Mouse (Mus musculus) embryonic facial prominence, embryonic 15.5 days (tissue): ENCODE measurements around the gene Slc4a8. TPM values are rescaled to one million over a fixed set of nuclear protein-coding genes. Genes with fewer than 3 reads are reported as not detected.

ENCODE experiments used
- ATAC-seq: fragments of 200-750 bp; cut with Nextera tagmentation; 2 replicates; pipeline ENCODE4 v1.8.0; 2017; ENCODE audit warnings: low read depth, moderate TSS enrichment; ENCODE audit not compliant: insufficient number of reproducible peaks, low FRiP score, low TSS enrichment
- H3K27ac ChIP-seq: fragments of 300-500 bp; sonication (generic); replicated peaks from 2 replicates; pipeline ENCODE4 v1.5.1; 2015; ENCODE audit warnings: mild to moderate bottlenecking, inconsistent platforms
- H3K27me3 ChIP-seq: fragments of 300-500 bp; sonication (generic); 2 replicates; pipeline ENCODE4 v1.6.1; 2015; ENCODE audit warnings: inconsistent platforms
- H3K36me3 ChIP-seq: fragments of 300-500 bp; sonication (generic); 2 replicates; pipeline ENCODE4 v1.6.1; 2015; ENCODE audit warnings: mild to moderate bottlenecking, inconsistent platforms
- H3K4me1 ChIP-seq: fragments of 300-500 bp; sonication (generic); 2 replicates; pipeline ENCODE4 v1.6.1; 2015; ENCODE audit warnings: inconsistent platforms
- H3K4me2 ChIP-seq: fragments of 300-500 bp; sonication (generic); replicated peaks from 2 replicates; pipeline ENCODE4 v1.6.1; 2015; ENCODE audit warnings: mild to moderate bottlenecking, inconsistent platforms
- H3K4me3 ChIP-seq: fragments of 300-500 bp; sonication (generic); replicated peaks from 2 replicates; pipeline ENCODE4 v1.5.1; 2015; ENCODE audit warnings: mild to moderate bottlenecking, inconsistent platforms
- H3K9ac ChIP-seq: fragments of 300-500 bp; sonication (generic); 2 replicates; pipeline ENCODE4 v1.6.1; 2015; ENCODE audit warnings: inconsistent platforms
- H3K9me3 ChIP-seq: fragments of 300-500 bp; sonication (generic); replicated peaks from 2 replicates; pipeline ENCODE4 v1.6.1; 2016; ENCODE audit warnings: inconsistent platforms
- WGBS: fragments of 180-500 bp; shearing (Covaris S2); methylation state at CpG from one replicate; pipeline ENCODE4 v1.1.7; 2015; 5-methylcytosine and 5-hydroxymethylcytosine counted together
- polyA plus RNA-seq: library from polyadenylated mRNA; unstranded; fragments of >200 nt; fragmentation: Nextera tagmentation; extraction: Ambion mirVana; gene quantifications from 2 replicates; pipeline ENCODE4 v1.2.1, GENCODE M21; 2015

Gene Slc4a8
- polyA plus RNA-seq, 1 experiment from 2014 or later = 4.8 TPM

GRCm38 (mm10) chr15:100775189-100776166 is 13.9 kb downstream of the Slc4a8 start:
- Histone ChIP-seq H3K36me3 (no peaks in the 10 kb centered on the region), H3K4me2 (no peak overlapping the region), H3K9me3 (no peaks in the 10 kb centered on the region), H3K4me1 (peaks cover 8% of the 10 kb centered on the region; the same call in 1 of the 2 replicates), H3K27ac (no peak overlapping the region), H3K27me3 (no peaks in the 10 kb centered on the region), H3K9ac (no peak overlapping the region), H3K4me3 (no peak overlapping the region)
- ATAC-seq = no peak
- WGBS = 36% methylated on average over 19 of the region's 19 CpGs

- Histone ChIP-seq H3K27me3 (no peaks in the 10 kb centered on the region), H3K4me1 (peaks cover 8% of the 10 kb centered on the region; the same call in 1 of the 2 replicates), H3K36me3 (no peaks in the 10 kb centered on the region), H3K9ac (no peak overlapping the region), H3K9me3 (no peaks in the 10 kb centered on the region), H3K4me2 (no peak overlapping the region), H3K27ac (no peak overlapping the region), H3K4me3 (no peak overlapping the region)
- no peak for ATAC-seq
- WGBS = 83% methylated on average over 3 of the region's 3 CpGs
These were observed 14.9 kb downstream of the Slc4a8 start for GRCm38 (mm10) chr15:100776424-100776823.

- H3K4me3 ChIP-seq = no peak overlapping the region
- H3K9ac ChIP-seq = no peak overlapping the region
- H3K27me3 ChIP-seq = no peaks in the 10 kb centered on the region
- H3K36me3 ChIP-seq = no peaks in the 10 kb centered on the region
- peak; percentile 48; the same call in 1 of the 2 replicates for ATAC-seq
- H3K27ac ChIP-seq = no peak overlapping the region
- no peak overlapping the region for H3K4me2 ChIP-seq
- WGBS = 65% methylated on average over 32 of the region's 32 CpGs
- H3K9me3 ChIP-seq = no peaks in the 10 kb centered on the region
- H3K4me1 ChIP-seq = peaks cover 8% of the 10 kb centered on the region; the same call in 1 of the 2 replicates
These were observed 15.8 kb downstream of the Slc4a8 start for GRCm38 (mm10) chr15:100777020-100778016.

- ATAC-seq = no peak
- no peak overlapping the region for H3K9ac ChIP-seq
These were observed 18.3 kb downstream of the Slc4a8 start for GRCm38 (mm10) chr15:100779896-100780295.

GRCm38 (mm10) chr15:100783244-100783987 is 21.9 kb downstream of the Slc4a8 start:
- no peak overlapping the region for H3K4me3 ChIP-seq
- WGBS = 86% methylated on average over 13 of the region's 13 CpGs
- no peak for ATAC-seq
- H3K9ac ChIP-seq = no peak overlapping the region
- H3K36me3 ChIP-seq = no peaks in the 10 kb centered on the region
- H3K9me3 ChIP-seq = no peaks in the 10 kb centered on the region
- H3K27me3 ChIP-seq = no peaks in the 10 kb centered on the region
- H3K4me2 ChIP-seq = no peak overlapping the region
- H3K27ac ChIP-seq = no peak overlapping the region
- H3K4me1 ChIP-seq = 0 out of 2 replicates have a peak, but pooled peaks cover 3% of the 10 kb centered on the region

More at GRCm38 (mm10) chr15:100779896-100780295, 18.3 kb downstream of the Slc4a8 start:
- Histone ChIP-seq H3K27me3 (no peaks in the 10 kb centered on the region), H3K4me2 (no peak overlapping the region), H3K4me1 (peaks cover 8% of the 10 kb centered on the region; the same call in 1 of the 2 replicates), H3K9me3 (no peaks in the 10 kb centered on the region), H3K4me3 (no peak overlapping the region), H3K27ac (no peak overlapping the region), H3K36me3 (no peaks in the 10 kb centered on the region)
- 57% methylated on average over 10 of the region's 10 CpGs for WGBS

GRCm38 (mm10) chr15:100790219-100790618 is 28.7 kb downstream of the Slc4a8 start:
- WGBS = 65% methylated on average over 6 of the region's 6 CpGs
- no peaks in the 10 kb centered on the region for H3K36me3 ChIP-seq
- no peak for ATAC-seq
- no peaks in the 10 kb centered on the region for H3K27me3 ChIP-seq
- no peak overlapping the region for H3K4me3 ChIP-seq
- H3K9me3 ChIP-seq = no peaks in the 10 kb centered on the region
- no peak overlapping the region for H3K27ac ChIP-seq
- no peak overlapping the region for H3K9ac ChIP-seq
- no peak overlapping the region for H3K4me2 ChIP-seq
- no peaks in the 10 kb centered on the region for H3K4me1 ChIP-seq

- ATAC-seq = no peak
- 65% methylated on average over 2 of the region's 2 CpGs for WGBS
- H3K27ac ChIP-seq = no peak overlapping the region
These were observed 30.8 kb downstream of the Slc4a8 start for GRCm38 (mm10) chr15:100792324-100792723.

GRCm38 (mm10) chr15:100800914-100801313 is 39.4 kb downstream of the Slc4a8 start:
- H3K9ac ChIP-seq = no peak overlapping the region
- ATAC-seq = no peak

More at GRCm38 (mm10) chr15:100792324-100792723, 30.8 kb downstream of the Slc4a8 start:
- no peak overlapping the region for H3K4me2 ChIP-seq
- H3K27me3 ChIP-seq = no peaks in the 10 kb centered on the region
- no peak overlapping the region for H3K9ac ChIP-seq
- no peaks in the 10 kb centered on the region for H3K4me1 ChIP-seq
- H3K4me3 ChIP-seq = no peak overlapping the region
- H3K36me3 ChIP-seq = no peaks in the 10 kb centered on the region
- H3K9me3 ChIP-seq = no peaks in the 10 kb centered on the region

GRCm38 (mm10) chr15:100808062-100808461 is 46.5 kb downstream of the Slc4a8 start:
- Histone ChIP-seq H3K4me2 (no peak overlapping the region), H3K27ac (peak overlapping the region; percentile 58; the same call in 1 of the 2 replicates), H3K9ac (no peak overlapping the region), H3K27me3 (no peaks in the 10 kb centered on the region; the same call in 1 of the 2 replicates), H3K4me3 (no peak overlapping the region), H3K36me3 (no peaks in the 10 kb centered on the region), H3K4me1 (0 out of 2 replicates have a peak, but pooled peaks cover under 1% of the 10 kb centered on the region), H3K9me3 (no peaks in the 10 kb centered on the region)
- WGBS = 84% methylated on average over 12 of the region's 12 CpGs
- no peak for ATAC-seq

More at GRCm38 (mm10) chr15:100800914-100801313, 39.4 kb downstream of the Slc4a8 start:
- H3K27ac ChIP-seq = no peak overlapping the region
- H3K4me3 ChIP-seq = no peak overlapping the region
- no peak overlapping the region for H3K4me2 ChIP-seq
- H3K36me3 ChIP-seq = no peaks in the 10 kb centered on the region
- no peaks in the 10 kb centered on the region for H3K27me3 ChIP-seq
- H3K9me3 ChIP-seq = no peaks in the 10 kb centered on the region
- no peaks in the 10 kb centered on the region for H3K4me1 ChIP-seq
- WGBS = 50% methylated on average over 13 of the region's 13 CpGs

- no peaks in the 10 kb centered on the region; the same call in 1 of the 2 replicates for H3K27me3 ChIP-seq
- peaks cover 5% of the 10 kb centered on the region; the same call in 1 of the 2 replicates for H3K4me1 ChIP-seq
- no peak overlapping the region for H3K4me3 ChIP-seq
- H3K9me3 ChIP-seq = no peaks in the 10 kb centered on the region
- H3K4me2 ChIP-seq = no peak overlapping the region
- peak overlapping the region; percentile 58; the same call in 1 of the 2 replicates for H3K27ac ChIP-seq
- WGBS = 61% methylated on average over 9 of the region's 9 CpGs
- no peak for ATAC-seq
- H3K9ac ChIP-seq = no peak overlapping the region
- no peaks in the 10 kb centered on the region for H3K36me3 ChIP-seq
These were observed 46.9 kb downstream of the Slc4a8 start for GRCm38 (mm10) chr15:100808484-100808883.
